Mouse (Mus musculus): ENCODE results near the gene Umad1. TPM values are rescaled to one million over a fixed set of nuclear protein-coding genes. Genes with fewer than 3 reads are reported as not detected.

Umad1 gene
- polyA plus RNA-seq, 1 experiment, result 5.9 TPM

DNA sequence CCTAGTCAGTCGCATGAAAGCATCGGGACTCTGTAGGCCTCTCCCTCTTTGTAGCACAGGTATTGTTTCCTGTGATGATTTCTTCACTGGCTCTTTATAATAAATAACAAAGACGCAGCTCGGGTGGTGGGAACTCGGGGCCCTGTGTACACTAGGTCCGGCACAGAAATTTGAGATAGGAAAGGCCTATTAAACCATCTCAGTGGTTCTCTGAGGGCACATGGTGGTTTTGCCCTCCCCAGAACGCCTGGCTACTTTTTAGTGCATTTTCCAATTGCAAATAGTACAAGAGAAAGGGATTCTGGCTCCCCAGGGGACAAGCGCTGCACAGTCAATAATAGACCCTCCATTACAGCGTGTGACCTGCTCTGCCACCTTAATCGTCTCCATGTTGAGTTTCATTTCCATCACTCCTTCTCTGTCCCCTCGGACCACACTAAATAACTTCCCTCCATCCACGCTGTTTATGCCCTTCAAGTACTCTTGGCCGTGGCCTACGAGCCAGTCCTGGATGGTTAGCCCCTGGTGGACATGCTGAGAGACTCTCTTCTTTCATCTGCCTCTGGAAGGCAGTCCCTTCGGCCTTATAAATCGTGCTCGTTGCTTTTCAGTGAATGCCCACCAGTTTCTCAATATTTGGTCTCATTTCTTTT lies 227.4 kb downstream of the Umad1 start:
- no peak overlapping the region for H3K4me2 ChIP-seq (ENCODE audit: low read depth)
- no peaks in the 10 kb centered on the region for H3K79me2 ChIP-seq (ENCODE audit: control insufficient read depth, insufficient read depth)
- H3K36me3 ChIP-seq (ENCODE audit: control insufficient read depth, insufficient read depth), result no peaks in the 10 kb centered on the region
- H3K27me3 ChIP-seq (ENCODE audit: control insufficient read depth, insufficient read depth, insufficient read length), result no peaks in the 10 kb centered on the region
- H3ac ChIP-seq (ENCODE audit: control insufficient read depth, insufficient read length), result no peak overlapping the region
- TF ChIP-seq USF1 (IDR thresholded peaks at IDR 0.05; ENCODE audit: low read depth), result no peak
- H3K4me3 ChIP-seq, result no peak overlapping the region

DNA sequence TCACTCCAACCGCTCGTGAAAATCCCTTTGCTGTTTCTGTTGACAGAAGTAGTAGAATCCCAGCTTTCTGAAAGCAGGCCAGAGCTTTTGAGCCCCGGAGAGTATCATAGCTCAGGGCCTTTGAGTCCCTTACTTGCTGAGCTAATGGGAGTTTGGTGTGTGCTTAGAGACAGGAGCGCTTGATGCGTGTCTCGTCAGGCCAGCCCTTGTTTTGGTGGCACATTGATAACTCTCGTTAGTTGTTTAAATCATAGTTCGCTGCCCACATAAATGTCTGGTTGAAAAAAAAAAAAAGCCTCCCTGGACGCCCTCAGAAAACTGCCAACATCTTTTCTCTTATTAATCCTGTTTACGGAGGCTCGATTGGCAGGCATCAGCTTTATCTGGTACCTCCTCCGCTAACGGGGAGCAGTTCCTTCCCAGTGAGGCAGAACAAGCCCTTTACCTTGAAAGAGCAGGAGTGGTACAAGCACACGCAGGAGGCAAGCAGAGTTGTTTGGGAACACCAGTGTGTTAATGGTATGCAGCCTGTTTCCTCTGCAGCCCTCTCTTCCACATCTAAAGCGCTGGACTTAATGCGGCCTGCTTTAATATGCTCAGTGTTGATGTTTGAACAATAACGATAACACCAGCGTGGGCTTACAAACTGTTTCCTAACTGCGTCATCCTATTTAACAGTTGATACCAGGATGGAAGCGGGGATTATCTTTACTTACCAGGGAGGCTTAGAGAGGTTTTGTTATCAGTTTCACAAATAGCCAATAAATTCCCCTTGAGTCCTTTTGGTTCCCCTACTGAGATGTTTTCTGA lies 228.2 kb downstream of the Umad1 start:
- H3K4me3 ChIP-seq, result no peak overlapping the region
- no peaks in the 10 kb centered on the region for H3K79me2 ChIP-seq (ENCODE audit: control insufficient read depth, insufficient read depth)
- no peaks in the 10 kb centered on the region for H3K27me3 ChIP-seq (ENCODE audit: control insufficient read depth, insufficient read depth, insufficient read length)
- no peak overlapping the region for H3K4me2 ChIP-seq (ENCODE audit: low read depth)
- H3K36me3 ChIP-seq (ENCODE audit: control insufficient read depth, insufficient read depth), result no peaks in the 10 kb centered on the region
- TF ChIP-seq REST (IDR thresholded peaks at IDR 0.05; ENCODE audit: insufficient read depth, insufficient read length) (no peak), USF1 (IDR thresholded peaks at IDR 0.05; ENCODE audit: low read depth) (no peak), SRF (IDR thresholded peaks at IDR 0.05; ENCODE audit: control insufficient read depth, insufficient read length, low read depth) (no peak), E2F4 (IDR thresholded peaks at IDR 0.05; ENCODE audit: insufficient read depth) (no peak)
- H3ac ChIP-seq (ENCODE audit: control insufficient read depth, insufficient read length), result no peak overlapping the region

DNA sequence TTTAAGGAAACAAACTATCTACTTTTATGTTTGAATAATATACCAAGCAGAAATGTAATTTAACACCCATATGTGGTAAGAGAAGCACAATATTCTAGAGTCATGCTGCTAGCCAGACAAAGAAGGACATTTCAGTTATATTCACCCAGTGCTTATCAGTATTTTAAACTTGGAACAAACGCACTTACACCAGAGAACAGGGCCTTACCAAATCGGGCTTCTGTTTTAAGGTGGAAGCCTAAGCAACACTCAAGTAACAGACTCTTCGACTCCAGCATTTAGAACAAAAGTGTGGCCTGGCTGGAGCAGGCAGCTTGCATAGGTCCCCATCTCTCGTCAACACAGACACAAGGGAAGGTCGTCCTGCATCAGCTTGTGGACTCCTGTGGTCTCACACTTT lies 229.2 kb downstream of the Umad1 start:
- no peaks in the 10 kb centered on the region for H3K79me2 ChIP-seq (ENCODE audit: control insufficient read depth, insufficient read depth)
- no peak overlapping the region for H3K4me3 ChIP-seq
- no peak overlapping the region for H3K4me2 ChIP-seq (ENCODE audit: low read depth)
- TF ChIP-seq REST (IDR thresholded peaks at IDR 0.05; ENCODE audit: insufficient read depth, insufficient read length) (no peak), USF1 (IDR thresholded peaks at IDR 0.05; ENCODE audit: low read depth) (no peak), MYOD1 (IDR thresholded peaks at IDR 0.05; ENCODE audit: control insufficient read depth in 1 of 3, insufficient read length in 2 of 3, low read depth in 2 of 3) (no peak), POLR2A (IDR thresholded peaks at IDR 0.05; ENCODE audit: insufficient read length, low read depth) (no peak), SRF (IDR thresholded peaks at IDR 0.05; ENCODE audit: control insufficient read depth, insufficient read length, low read depth) (no peak), POLR2AphosphoS2 (IDR thresholded peaks at IDR 0.05; ENCODE audit: insufficient read length, low read depth) (no peak)
- H3ac ChIP-seq (ENCODE audit: control insufficient read depth, insufficient read length), result no peak overlapping the region
- H3K27me3 ChIP-seq (ENCODE audit: control insufficient read depth, insufficient read depth, insufficient read length), result no peaks in the 10 kb centered on the region
- no peaks in the 10 kb centered on the region for H3K36me3 ChIP-seq (ENCODE audit: control insufficient read depth, insufficient read depth)

GRCm38 (mm10) chr6:8489266-8489665 lies 230.2 kb downstream of the Umad1 start:
- H3K27me3 ChIP-seq (ENCODE audit: control insufficient read depth, insufficient read depth, insufficient read length), result no peaks in the 10 kb centered on the region
- TF ChIP-seq POLR2A (IDR thresholded peaks at IDR 0.05; ENCODE audit: insufficient read length, low read depth) (no peak), MAX (IDR thresholded peaks at IDR 0.05; ENCODE audit: low read depth) (no peak), POLR2AphosphoS2 (IDR thresholded peaks at IDR 0.05; ENCODE audit: insufficient read length, low read depth) (no peak), MYOG (IDR thresholded peaks at IDR 0.05; ENCODE audit: control insufficient read depth in 1 of 3, insufficient read depth in 1 of 3, insufficient read length in 2 of 3, low read depth in 2 of 3) (no peak), REST (IDR thresholded peaks at IDR 0.05; ENCODE audit: insufficient read depth, insufficient read length) (no peak)
- H3K79me2 ChIP-seq (ENCODE audit: control insufficient read depth, insufficient read depth), result no peaks in the 10 kb centered on the region
- no peak overlapping the region for H3K4me3 ChIP-seq
- H3K36me3 ChIP-seq (ENCODE audit: control insufficient read depth, insufficient read depth), result no peaks in the 10 kb centered on the region
- no peak overlapping the region for H3K4me2 ChIP-seq (ENCODE audit: low read depth)
- no peak overlapping the region for H3ac ChIP-seq (ENCODE audit: control insufficient read depth, insufficient read length)

- Histone ChIP-seq H3K79me2 (ENCODE audit: control insufficient read depth, insufficient read depth) (no peaks in the 10 kb centered on the region), H3K36me3 (ENCODE audit: control insufficient read depth, insufficient read depth) (no peaks in the 10 kb centered on the region), H3K27me3 (ENCODE audit: control insufficient read depth, insufficient read depth, insufficient read length) (no peaks in the 10 kb centered on the region), H3K4me2 (ENCODE audit: low read depth) (no peak overlapping the region), H3K4me3 (no peak overlapping the region), H3ac (ENCODE audit: control insufficient read depth, insufficient read length) (no peak overlapping the region)
- no peak for TF ChIP-seq POLR2AphosphoS2 (IDR thresholded peaks at IDR 0.05; ENCODE audit: insufficient read length, low read depth)
- TF ChIP-seq CEBPB (IDR thresholded peaks at IDR 0.05; ENCODE audit: insufficient read depth, poor library complexity, severe bottlenecking), result no peak
- TF ChIP-seq MAX (IDR thresholded peaks at IDR 0.05; ENCODE audit: low read depth), result no peak
- no peak for TF ChIP-seq USF1 (IDR thresholded peaks at IDR 0.05; ENCODE audit: low read depth)
- TF ChIP-seq MYOD1 (IDR thresholded peaks at IDR 0.05; ENCODE audit: control insufficient read depth in 1 of 3, insufficient read length in 2 of 3, low read depth in 2 of 3), result no peak
- no peak for TF ChIP-seq SRF (IDR thresholded peaks at IDR 0.05; ENCODE audit: control insufficient read depth, insufficient read length, low read depth)
- no peak for TF ChIP-seq TCF3 (IDR thresholded peaks at IDR 0.05; ENCODE audit: insufficient read length, low read depth)
- no peak for TF ChIP-seq REST (IDR thresholded peaks at IDR 0.05; ENCODE audit: insufficient read depth, insufficient read length)
- TF ChIP-seq MYOG (IDR thresholded peaks at IDR 0.05; ENCODE audit: control insufficient read depth in 1 of 3, insufficient read depth in 1 of 3, insufficient read length in 2 of 3, low read depth in 2 of 3), result no peak
- no peak for TF ChIP-seq POLR2A (IDR thresholded peaks at IDR 0.05; ENCODE audit: insufficient read length, low read depth)
- no peak for TF ChIP-seq TCF12 (IDR thresholded peaks at IDR 0.05; ENCODE audit: insufficient read depth, poor library complexity, severe bottlenecking)
- no peak for TF ChIP-seq E2F4 (IDR thresholded peaks at IDR 0.05; ENCODE audit: insufficient read depth)
These were observed 231.0 kb downstream of the Umad1 start for GRCm38 (mm10) chr6:8489938-8490585.
